Mouse (Mus musculus) liver, adult 2 months (tissue): ENCODE measurements at regions not wholly inside any gene's neighbourhood (a gene's known extent, or its start where the extent isn't known, plus 50 kb on each side); places are given as distances from the start of the nearest gene placed in this dataset.

Experiments used
- DNase-seq: peaks from one replicate; pipeline ENCODE4 v3.0.0-alpha.2; 2011; ENCODE audit warnings: low read depth, low spot score; ENCODE audit errors: extremely low read depth
- H3K27ac ChIP-seq: fragments of 200-500 bp; replicated peaks from 2 replicates; pipeline ENCODE4 v1.5.1; 2012; ENCODE audit warnings: low read depth, mild to moderate bottlenecking, control low read depth, inconsistent platforms, low read length; ENCODE audit not compliant: insufficient read depth
- H3K27me3 ChIP-seq: fragments of 200-500 bp; 2 replicates; pipeline ENCODE4 v1.6.1; 2012; ENCODE audit warnings: mild to moderate bottlenecking, moderate library complexity, low read length, inconsistent platforms; ENCODE audit not compliant: control insufficient read depth, insufficient read depth
- H3K36me3 ChIP-seq: fragments of 200-500 bp; 2 replicates; pipeline ENCODE4 v1.6.1; 2012; ENCODE audit warnings: low read length, inconsistent platforms; ENCODE audit not compliant: control insufficient read depth, insufficient read depth
- H3K4me1 ChIP-seq: fragments of 200-500 bp; 2 replicates; pipeline ENCODE4 v1.6.1; 2011; ENCODE audit warnings: low read length; ENCODE audit not compliant: control insufficient read depth, insufficient read depth
- H3K4me3 ChIP-seq: fragments of 200-500 bp; 2 replicates; pipeline ENCODE4 v1.5.1; 2011; ENCODE audit warnings: low read depth, mild to moderate bottlenecking, control low read depth, low read length, moderate library complexity; ENCODE audit not compliant: insufficient read depth
- H3K79me2 ChIP-seq: fragments of 200-500 bp; 2 replicates; pipeline ENCODE4 v1.6.1; 2012; ENCODE audit warnings: inconsistent platforms, mild to moderate bottlenecking, low read length, moderate library complexity; ENCODE audit not compliant: control insufficient read depth, insufficient read depth
- H3K9ac ChIP-seq: fragments of 200-500 bp; 2 replicates; pipeline ENCODE4 v1.6.1; 2012; ENCODE audit warnings: low read depth, mild to moderate bottlenecking, control low read depth, inconsistent platforms, low read length
- CTCF ChIP-seq: fragments of 200-500 bp; IDR thresholded peaks from 2 replicates; pipeline ENCODE4 v1.5.1; 2011; ENCODE audit warnings: low read depth, low read length, control low read depth
- POLR2A ChIP-seq: fragments of 200-500 bp; IDR thresholded peaks from 2 replicates; pipeline ENCODE4 v1.6.1; 2011; ENCODE audit warnings: low read length, control low read depth; ENCODE audit not compliant: insufficient read depth; ENCODE audit errors: extremely low read depth
- WGBS: fragments of 180-500 bp; shearing (Covaris S2); methylation state at CpG from one replicate; pipeline ENCODE4 v1.1.7; 2018; 5-methylcytosine and 5-hydroxymethylcytosine counted together

- no peak overlapping the region for H3K27ac ChIP-seq
- no peak for TF ChIP-seq POLR2A
- DNase-seq, result peak; percentile 47
- no peaks in the 10 kb centered on the region for H3K36me3 ChIP-seq
- H3K79me2 ChIP-seq, result no peaks in the 10 kb centered on the region
- H3K27me3 ChIP-seq, result no peaks in the 10 kb centered on the region
- no peak overlapping the region for H3K4me3 ChIP-seq
- 28% methylated on average over 5 of the region's 5 CpGs for WGBS
- no peak overlapping the region for H3K9ac ChIP-seq
- 0 out of 2 replicates have a peak, but pooled peaks cover 2% of the 10 kb centered on the region for H3K4me1 ChIP-seq
Observed at GRCm38 (mm10) chr13:99048651-99049100, 64.3 kb upstream of the 1700024P04Rik start.

- 0 out of 2 replicates have a peak, but pooled peaks cover 2% of the 10 kb centered on the region for H3K4me1 ChIP-seq
- H3K79me2 ChIP-seq, result no peaks in the 10 kb centered on the region
- H3K27ac ChIP-seq, result no peak overlapping the region
- H3K9ac ChIP-seq, result no peak overlapping the region
- TF ChIP-seq CTCF (no peak), POLR2A (no peak)
- DNase-seq, result no peak
- no peaks in the 10 kb centered on the region for H3K27me3 ChIP-seq
- no peak overlapping the region for H3K4me3 ChIP-seq
- no peaks in the 10 kb centered on the region for H3K36me3 ChIP-seq
- 92% methylated on average over 7 of the region's 7 CpGs for WGBS
Observed at GRCm38 (mm10) chr13:99047219-99047618, 62.9 kb upstream of the 1700024P04Rik start.

GRCm38 (mm10) chr13:99046737-99047136, 62.4 kb upstream of the 1700024P04Rik start:
- Histone ChIP-seq H3K27ac (no peak overlapping the region), H3K27me3 (no peaks in the 10 kb centered on the region), H3K79me2 (no peaks in the 10 kb centered on the region), H3K4me1 (0 out of 2 replicates have a peak, but pooled peaks cover 2% of the 10 kb centered on the region), H3K9ac (no peak overlapping the region), H3K36me3 (no peaks in the 10 kb centered on the region), H3K4me3 (no peak overlapping the region)
- no peak for TF ChIP-seq CTCF
- no peak for TF ChIP-seq POLR2A
- 82% methylated on average over 1 of the region's 1 CpGs for WGBS
- DNase-seq, result no peak

GRCm38 (mm10) chr13:99042086-99042485, 57.7 kb upstream of the 1700024P04Rik start:
- Histone ChIP-seq H3K4me3 (no peak overlapping the region), H3K27ac (no peak overlapping the region), H3K36me3 (no peaks in the 10 kb centered on the region), H3K4me1 (no peaks in the 10 kb centered on the region), H3K79me2 (no peaks in the 10 kb centered on the region), H3K27me3 (no peaks in the 10 kb centered on the region), H3K9ac (no peak overlapping the region)
- no peak for DNase-seq
- WGBS, result 95% methylated on average over 6 of the region's 6 CpGs
- no peak for TF ChIP-seq CTCF
- no peak for TF ChIP-seq POLR2A

GRCm38 (mm10) chr13:99041256-99041655, 56.9 kb upstream of the 1700024P04Rik start:
- TF ChIP-seq CTCF, result no peak
- TF ChIP-seq POLR2A, result no peak
- H3K27me3 ChIP-seq, result no peaks in the 10 kb centered on the region
- no peak for DNase-seq
- no peaks in the 10 kb centered on the region for H3K4me1 ChIP-seq
- WGBS, result 98% methylated on average over 6 of the region's 6 CpGs
- no peak overlapping the region for H3K9ac ChIP-seq
- no peak overlapping the region for H3K27ac ChIP-seq
- H3K4me3 ChIP-seq, result no peak overlapping the region
- no peaks in the 10 kb centered on the region for H3K79me2 ChIP-seq
- H3K36me3 ChIP-seq, result no peaks in the 10 kb centered on the region

- Histone ChIP-seq H3K9ac (no peak overlapping the region), H3K4me3 (no peak overlapping the region), H3K27me3 (no peaks in the 10 kb centered on the region), H3K79me2 (no peaks in the 10 kb centered on the region), H3K27ac (no peak overlapping the region), H3K36me3 (no peaks in the 10 kb centered on the region), H3K4me1 (no peaks in the 10 kb centered on the region)
- TF ChIP-seq POLR2A (no peak), CTCF (no peak)
- DNase-seq, result no peak
- 93% methylated on average over 6 of the region's 6 CpGs for WGBS
Observed at GRCm38 (mm10) chr13:99040846-99041245, 56.5 kb upstream of the 1700024P04Rik start.
